In the genomic region with DNA sequence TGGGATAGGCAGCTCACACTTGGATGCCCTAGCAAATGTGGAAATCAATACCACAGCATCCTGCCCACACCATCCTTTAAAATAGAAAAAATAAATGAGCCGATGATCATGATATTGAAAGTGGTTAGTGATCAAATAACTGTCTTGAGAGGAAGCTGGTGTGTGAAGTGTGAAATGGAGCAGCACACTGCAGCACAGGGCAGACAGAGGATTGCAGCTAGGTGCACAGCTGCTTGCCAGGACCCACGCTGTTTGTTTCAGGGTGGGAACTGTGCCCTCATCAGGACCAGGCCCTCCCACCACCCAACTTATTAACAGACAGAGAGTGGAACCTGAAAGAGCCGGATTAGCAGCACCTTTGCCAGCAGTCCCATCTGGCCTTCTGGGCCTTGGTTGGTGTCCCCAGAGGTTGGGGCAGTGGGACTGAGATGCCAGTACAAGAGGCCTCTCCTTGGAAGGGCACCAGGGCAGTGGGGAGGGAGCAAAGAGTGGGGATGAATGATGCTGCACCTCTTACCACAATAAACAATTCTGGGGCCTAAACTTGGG, we compare ENCODE assay signal across 31 mouse cellular contexts.
A peak's percentile ranks its signal among the peaks of the same experiment; 100 is the strongest.
DNase-seq lines count a peak whose midpoint lies in the region; ATAC-seq lines count a peak whose summit lies in the region.
"Had no signal": no experiment of that assay in that cellular context is flagged by ENCODE, and none has a peak within 500 bp of the region (broad histone marks: within the 10 kb centered on the region; RNA-seq: fewer than 3 reads in every experiment).

No protein-coding gene starts in this region.

- no peaks in the 10 kb centered on the region; the same call in 1 of the 2 replicates for H3K27me3 ChIP-seq in midbrain, embryonic 11.5 days (ENCODE audit: control insufficient read depth, insufficient read depth, low read length)
- H3K27me3 ChIP-seq in midbrain, embryonic 10.5 days (ENCODE audit: low read depth, poor library complexity, severe bottlenecking) = peaks cover 39% of the 10 kb centered on the region
- H3K27me3 ChIP-seq in neural tube, embryonic 12.5 days (replicated peaks) = 0 out of 2 replicates have a peak, but pooled peaks cover 6% of the 10 kb centered on the region
- H3K27me3 ChIP-seq in hindbrain, embryonic 16.5 days (replicated peaks; ENCODE audit: control insufficient read depth, insufficient read depth, low read length) = no peaks in the 10 kb centered on the region; the same call in none of the 2 replicates
- H3K27me3 ChIP-seq: embryonic facial prominence, embryonic 15.5 days; intestine, embryonic 15.5 days had no signal

- 81% methylated on average over 3 of the region's 3 CpGs for WGBS in midbrain, embryonic 11.5 days
- WGBS in midbrain, embryonic 10.5 days = 78% methylated on average over 3 of the region's 3 CpGs
- WGBS in neural tube, embryonic 12.5 days = 80% methylated on average over 3 of the region's 3 CpGs
- 66% methylated on average over 3 of the region's 3 CpGs for WGBS in hindbrain, embryonic 16.5 days

- no peak for ATAC-seq in midbrain, embryonic 11.5 days (ENCODE audit: low FRiP score)
- peak; percentile 40; the same call in 1 of the 2 replicates for ATAC-seq in neural tube, embryonic 12.5 days (ENCODE audit: low FRiP score, low read depth)
- ATAC-seq in hindbrain, embryonic 16.5 days = peak; percentile 45
- ATAC-seq: activated CD4-positive, CD25-positive, alpha-beta regulatory T cell, adult 4 months; forebrain, postnatal 0 days; intestine, embryonic 15.5 days had no signal

- no peaks in the 10 kb centered on the region for H3K9me3 ChIP-seq in midbrain, embryonic 11.5 days (ENCODE audit: control insufficient read depth, low read length)
- no peaks in the 10 kb centered on the region for H3K9me3 ChIP-seq in midbrain, embryonic 10.5 days (replicated peaks)
- no peaks in the 10 kb centered on the region for H3K9me3 ChIP-seq in neural tube, embryonic 12.5 days
- no peaks in the 10 kb centered on the region for H3K9me3 ChIP-seq in hindbrain, embryonic 16.5 days (ENCODE audit: control insufficient read depth, low read length)
- H3K9me3 ChIP-seq: embryonic facial prominence, embryonic 10.5 days; embryonic facial prominence, embryonic 15.5 days; forebrain, embryonic 12.5 days; heart, embryonic 13.5 days; intestine, embryonic 15.5 days; limb, embryonic 13.5 days; lung, embryonic 15.5 days had no signal

- H3K27ac ChIP-seq in midbrain, embryonic 11.5 days (ENCODE audit: low read depth, low read length) = no peak overlapping the region
- no peak overlapping the region for H3K27ac ChIP-seq in midbrain, embryonic 10.5 days (replicated peaks)
- H3K27ac ChIP-seq in neural tube, embryonic 12.5 days = no peak overlapping the region
- H3K27ac ChIP-seq in hindbrain, embryonic 16.5 days (ENCODE audit: low read depth, low read length) = no peak overlapping the region
- H3K27ac ChIP-seq: embryonic facial prominence, embryonic 10.5 days; embryonic facial prominence, embryonic 15.5 days; forebrain, embryonic 12.5 days; heart, embryonic 13.5 days; intestine, embryonic 15.5 days; kidney, postnatal 0 days; limb, embryonic 13.5 days; lung, embryonic 15.5 days; stomach, postnatal 0 days had no signal

- no peak overlapping the region for H3K9ac ChIP-seq in midbrain, embryonic 11.5 days (ENCODE audit: low read length)
- no peak overlapping the region for H3K9ac ChIP-seq in neural tube, embryonic 12.5 days
- no peak overlapping the region for H3K9ac ChIP-seq in hindbrain, embryonic 16.5 days (ENCODE audit: low read depth, low read length)
- H3K9ac ChIP-seq: embryonic facial prominence, embryonic 15.5 days; forebrain, embryonic 12.5 days; forebrain, postnatal 0 days; heart, embryonic 13.5 days; intestine, embryonic 15.5 days; limb, embryonic 13.5 days; lung, embryonic 15.5 days had no signal

- no peak overlapping the region for H3K4me2 ChIP-seq in midbrain, embryonic 11.5 days
- no peak overlapping the region for H3K4me2 ChIP-seq in neural tube, embryonic 12.5 days (replicated peaks)
- H3K4me2 ChIP-seq in hindbrain, embryonic 16.5 days (ENCODE audit: low read length) = no peak overlapping the region
- H3K4me2 ChIP-seq: embryonic facial prominence, embryonic 15.5 days; forebrain, embryonic 12.5 days; heart, embryonic 13.5 days; intestine, embryonic 15.5 days; limb, embryonic 13.5 days; liver, embryonic 11.5 days; lung, embryonic 15.5 days had no signal

- peak; percentile 26 for DNase-seq in midbrain, embryonic 11.5 days (ENCODE audit: low spot score, missing footprints)
- no peak for DNase-seq in midbrain, embryonic 10.5 days (ENCODE audit: low spot score)
- no peak for DNase-seq in neural tube, embryonic 10.5 days (ENCODE audit: extremely low spot score, low spot score)
- no peak for DNase-seq in layer of hippocampus, adult 18-20 months (ENCODE audit: low spot score in 2 of 2)
- no peak for DNase-seq in T-cell, adult 2 months (ENCODE audit: low spot score)
- DNase-seq: adrenal gland, adult 2 months; adrenal gland, postnatal 36 days; B cell, adult 2 months; cerebellum, adult 2 months; cerebellum, postnatal 25 days; forebrain, postnatal 0 days; heart, postnatal 10 days; kidney, adult 8-10 months; kidney, postnatal 4 days; right cerebral cortex, postnatal 4 days; thymus, adult 18-20 months; thymus, postnatal 25 days had no signal

- H3K4me1 ChIP-seq in midbrain, embryonic 11.5 days (ENCODE audit: control insufficient read depth, insufficient read depth, low read length) = no peaks in the 10 kb centered on the region
- no peaks in the 10 kb centered on the region for H3K4me1 ChIP-seq in midbrain, embryonic 10.5 days
- H3K4me1 ChIP-seq in neural tube, embryonic 12.5 days = no peaks in the 10 kb centered on the region
- H3K4me1 ChIP-seq in hindbrain, embryonic 16.5 days (ENCODE audit: control insufficient read depth, insufficient read depth, low read depth, low read length) = no peaks in the 10 kb centered on the region
- H3K4me1 ChIP-seq: embryonic facial prominence, embryonic 10.5 days; embryonic facial prominence, embryonic 15.5 days; forebrain, embryonic 12.5 days; heart, embryonic 13.5 days; intestine, embryonic 15.5 days; lung, embryonic 15.5 days had no signal

- no peak overlapping the region for H3K4me3 ChIP-seq in midbrain, embryonic 11.5 days (ENCODE audit: low read depth, low read length)
- H3K4me3 ChIP-seq in midbrain, embryonic 10.5 days = no peak overlapping the region
- H3K4me3 ChIP-seq in neural tube, embryonic 12.5 days = no peak overlapping the region
- H3K4me3 ChIP-seq in hindbrain, embryonic 16.5 days (ENCODE audit: low read length) = no peak overlapping the region
- H3K4me3 ChIP-seq: embryonic facial prominence, embryonic 10.5 days; embryonic facial prominence, embryonic 15.5 days; forebrain, embryonic 12.5 days; heart, embryonic 13.5 days; intestine, embryonic 15.5 days; limb, embryonic 13.5 days; lung, embryonic 15.5 days; myocyte had no signal

- no peaks in the 10 kb centered on the region for H3K36me3 ChIP-seq in midbrain, embryonic 11.5 days (ENCODE audit: control insufficient read depth, insufficient read depth, low read length)
- no peaks in the 10 kb centered on the region for H3K36me3 ChIP-seq in midbrain, embryonic 10.5 days
- no peaks in the 10 kb centered on the region for H3K36me3 ChIP-seq in neural tube, embryonic 12.5 days
- no peaks in the 10 kb centered on the region for H3K36me3 ChIP-seq in hindbrain, embryonic 16.5 days (ENCODE audit: control insufficient read depth, insufficient read depth, low read length)
- H3K36me3 ChIP-seq: embryonic facial prominence, embryonic 10.5 days; embryonic facial prominence, embryonic 15.5 days; forebrain, embryonic 12.5 days; heart, embryonic 13.5 days; intestine, embryonic 15.5 days; limb, embryonic 13.5 days; lung, embryonic 15.5 days had no signal
